Mouse (Mus musculus): ENCODE results near the gene Cabin1. TPM values are rescaled to one million over a fixed set of nuclear protein-coding genes. Genes with fewer than 3 reads are reported as not detected.

The Cabin1 gene
- polyA plus RNA-seq (2014; fragmentation: Illumina TruSeq; extraction: RNeasy Lipid Tissue Mini Kit (QIAGEN cat#74804); ENCODE audit: low replicate concordance), result 2.5 TPM

DNA sequence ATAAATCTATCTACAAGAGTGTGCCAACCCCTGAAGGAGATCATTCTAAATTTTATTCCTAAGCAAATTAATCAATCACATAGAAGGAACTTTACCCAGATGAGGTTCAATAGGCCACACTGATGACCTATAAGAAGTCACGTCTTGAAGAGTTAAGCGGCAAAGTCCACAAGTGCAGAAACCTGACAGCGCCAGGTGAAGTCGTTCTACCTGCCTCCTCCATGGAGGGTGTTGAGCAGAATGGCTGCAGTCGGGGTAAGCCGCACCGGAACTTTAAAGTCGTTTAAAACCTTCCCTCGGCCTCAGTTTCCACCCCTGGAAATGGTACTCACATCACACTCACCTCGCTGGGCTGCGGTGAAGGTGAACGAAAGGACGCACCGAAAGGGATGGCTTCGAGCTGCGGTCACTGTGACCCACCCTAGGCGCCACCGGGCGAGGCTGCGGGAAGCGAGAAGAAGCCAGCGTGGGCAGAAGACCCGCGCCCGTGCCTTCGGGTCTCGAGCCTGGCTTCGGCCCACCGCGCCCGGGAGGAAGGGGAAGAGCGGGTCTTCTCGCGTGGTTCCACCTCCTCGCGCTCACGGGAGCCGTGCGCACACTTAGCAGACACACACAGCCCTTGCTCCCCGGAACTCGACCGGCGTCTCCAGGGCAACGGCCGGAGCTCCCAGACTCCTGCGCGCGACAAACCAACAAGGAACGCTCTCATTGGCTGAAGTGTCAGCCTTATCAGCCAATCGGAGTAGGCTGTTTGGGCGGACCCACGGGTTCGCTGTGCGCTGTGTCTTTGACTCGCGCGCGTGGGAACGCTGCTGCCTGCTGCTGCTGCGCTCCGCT lies at the start of gene Cabin1:
TSS of gene Cabin1 (minus strand) at position 660 of the 837 bp plus-strand sequence.

GRCm38 (mm10) chr10:75798176-75798696 lies 34.1 kb upstream of the Cabin1 start, which contains the start of gene Gstt1:
Gene Gstt1 (minus strand): TSS chr10:75798584.

DNA sequence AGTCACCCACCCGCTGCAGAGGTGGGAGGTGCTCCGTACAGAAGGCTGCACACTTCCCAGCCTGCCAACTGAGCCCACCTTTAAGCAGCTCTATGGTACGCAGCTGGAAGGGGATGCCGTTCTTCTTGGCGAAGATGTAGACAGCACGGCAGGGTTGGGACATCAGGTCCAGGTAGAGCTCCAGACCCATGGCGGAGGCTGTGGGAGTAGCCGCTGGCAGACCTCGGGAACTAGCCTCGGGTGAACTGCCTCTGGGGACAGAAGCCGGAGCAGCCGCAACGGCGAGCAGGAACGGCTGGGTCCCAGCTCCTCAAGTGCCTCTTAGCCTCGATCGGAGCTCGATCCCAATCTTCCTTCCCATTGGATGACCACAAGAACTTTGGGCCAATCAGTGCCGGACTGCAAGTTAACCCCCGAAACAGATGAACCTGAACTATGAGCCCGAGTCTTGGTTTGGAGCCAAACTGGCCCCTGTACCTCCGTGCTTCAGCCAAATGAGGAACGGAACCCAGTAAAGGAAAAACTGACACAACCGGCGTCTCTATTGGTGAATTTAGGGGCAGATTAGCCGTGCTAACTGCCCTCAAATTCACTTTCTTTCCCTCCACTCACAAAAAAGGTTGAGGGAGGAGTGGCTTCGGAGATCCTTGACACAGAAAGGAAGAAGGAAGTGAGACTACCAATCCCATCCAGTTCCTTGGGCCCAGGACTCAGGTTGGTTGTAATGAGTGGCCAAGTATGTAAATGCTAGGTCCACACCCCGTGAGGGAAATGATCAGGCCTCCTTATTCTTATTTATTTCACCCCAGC lies 16.8 kb upstream of the Cabin1 start, which contains the start of the genes Gm20441 and Gstt3:
TSS of gene Gm20441 (minus strand) at position 186 of the 810 bp plus-strand sequence.
TSS of gene Gstt3 (minus strand) at position 646 of the 810 bp plus-strand sequence.

DNA sequence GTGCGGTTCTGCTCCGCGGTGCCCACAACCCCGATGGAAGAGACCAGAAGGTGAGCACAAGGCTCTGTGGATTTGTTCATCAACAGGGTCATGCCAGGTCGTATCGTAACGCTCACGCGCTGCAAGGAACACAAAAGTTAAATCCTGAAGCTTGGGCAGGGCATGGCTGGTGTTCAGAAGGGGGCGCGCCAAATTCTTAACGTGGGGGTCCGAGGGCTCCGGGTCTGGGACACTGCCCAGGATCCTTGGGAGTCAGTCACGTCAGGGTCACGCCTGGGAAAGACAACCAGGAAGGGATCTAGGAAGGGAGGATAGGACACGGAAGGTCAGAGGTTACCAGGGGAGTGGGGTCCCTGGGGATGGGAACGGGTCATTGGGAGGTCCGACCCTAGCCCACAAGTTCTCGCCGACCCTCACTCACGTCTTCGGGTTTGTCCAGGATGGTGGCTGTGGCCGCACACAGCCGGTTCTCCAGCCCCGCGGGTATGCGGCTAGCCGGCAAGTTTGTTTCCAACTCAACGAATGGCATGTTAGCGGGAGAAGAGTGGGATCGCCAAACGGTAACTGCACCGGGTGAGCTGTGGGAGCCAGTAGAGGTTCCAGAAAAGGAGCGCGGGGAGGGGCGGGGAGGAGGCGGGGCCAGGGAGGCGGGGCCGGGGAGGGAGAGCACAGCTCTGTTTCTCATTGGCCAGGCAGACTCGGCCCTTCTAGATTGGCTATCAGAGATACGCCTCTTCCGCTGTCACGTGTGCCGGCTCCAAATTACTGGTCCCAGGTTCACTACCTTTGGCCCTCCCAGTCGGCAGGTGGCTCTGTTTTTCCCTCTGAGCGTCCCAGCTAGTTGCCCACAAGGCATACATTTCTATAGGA lies 8.9 kb upstream of the Cabin1 start, which contains the start of gene Ddt:
TSS of gene Ddt (minus strand) at position 620 of the 870 bp plus-strand sequence.

GRCm38 (mm10) chr10:75643741-75644343 lies 120.3 kb downstream of the Cabin1 start, which contains the start of gene Susd2:
Gene Susd2 (minus strand): TSS chr10:75644008.

Other genes starting within 250 kb of the Cabin1 start
- gene Snrpd3, start 246.8 kb downstream of the Cabin1 start, polyA plus RNA-seq (2014; fragmentation: Illumina TruSeq; extraction: RNeasy Lipid Tissue Mini Kit (QIAGEN cat#74804); ENCODE audit: low replicate concordance), result 12.1 TPM
- gene Gucd1, start 246.4 kb downstream of the Cabin1 start, polyA plus RNA-seq (2014; fragmentation: Illumina TruSeq; extraction: RNeasy Lipid Tissue Mini Kit (QIAGEN cat#74804); ENCODE audit: low replicate concordance), result 17.9 TPM
- 1.9 TPM for gene Lrrc75b, start 204.0 kb downstream of the Cabin1 start, polyA plus RNA-seq (2014; fragmentation: Illumina TruSeq; extraction: RNeasy Lipid Tissue Mini Kit (QIAGEN cat#74804); ENCODE audit: low replicate concordance)
- gene Ggt1, start 202.7 kb downstream of the Cabin1 start, polyA plus RNA-seq (2014; fragmentation: Illumina TruSeq; extraction: RNeasy Lipid Tissue Mini Kit (QIAGEN cat#74804); ENCODE audit: low replicate concordance), result 22.9 TPM
- 1.2 TPM for gene Ggt5, start 175.0 kb downstream of the Cabin1 start, polyA plus RNA-seq (2014; fragmentation: Illumina TruSeq; extraction: RNeasy Lipid Tissue Mini Kit (QIAGEN cat#74804); ENCODE audit: low replicate concordance)
- gene Susd2, start 120.3 kb downstream of the Cabin1 start, polyA plus RNA-seq (2014; fragmentation: Illumina TruSeq; extraction: RNeasy Lipid Tissue Mini Kit (QIAGEN cat#74804); ENCODE audit: low replicate concordance), result 3.5 TPM
- gene Ddt, start 9.1 kb upstream of the Cabin1 start, polyA plus RNA-seq (2014; fragmentation: Illumina TruSeq; extraction: RNeasy Lipid Tissue Mini Kit (QIAGEN cat#74804); ENCODE audit: low replicate concordance), result 2.4 TPM
- gene Gm20441, start 16.6 kb upstream of the Cabin1 start, polyA plus RNA-seq (2014; fragmentation: Illumina TruSeq; extraction: RNeasy Lipid Tissue Mini Kit (QIAGEN cat#74804); ENCODE audit: low replicate concordance), result not detected
- 36.7 TPM for gene Gstt3, start 17.1 kb upstream of the Cabin1 start, polyA plus RNA-seq (2014; fragmentation: Illumina TruSeq; extraction: RNeasy Lipid Tissue Mini Kit (QIAGEN cat#74804); ENCODE audit: low replicate concordance)
- gene Gstt1, start 34.2 kb upstream of the Cabin1 start, polyA plus RNA-seq (2014; fragmentation: Illumina TruSeq; extraction: RNeasy Lipid Tissue Mini Kit (QIAGEN cat#74804); ENCODE audit: low replicate concordance), result 10.8 TPM
- not detected for gene Gstt4, start 58.2 kb upstream of the Cabin1 start, polyA plus RNA-seq (2014; fragmentation: Illumina TruSeq; extraction: RNeasy Lipid Tissue Mini Kit (QIAGEN cat#74804); ENCODE audit: low replicate concordance)
- gene Gstt2, start 73.1 kb upstream of the Cabin1 start, polyA plus RNA-seq (2014; fragmentation: Illumina TruSeq; extraction: RNeasy Lipid Tissue Mini Kit (QIAGEN cat#74804); ENCODE audit: low replicate concordance), result 5.7 TPM
- gene Mif, start 95.9 kb upstream of the Cabin1 start, polyA plus RNA-seq (2014; fragmentation: Illumina TruSeq; extraction: RNeasy Lipid Tissue Mini Kit (QIAGEN cat#74804); ENCODE audit: low replicate concordance), result not detected
- gene Derl3, start 129.1 kb upstream of the Cabin1 start, polyA plus RNA-seq (2014; fragmentation: Illumina TruSeq; extraction: RNeasy Lipid Tissue Mini Kit (QIAGEN cat#74804); ENCODE audit: low replicate concordance), result not detected
- 7.2 TPM for gene Smarcb1, start 157.3 kb upstream of the Cabin1 start, polyA plus RNA-seq (2014; fragmentation: Illumina TruSeq; extraction: RNeasy Lipid Tissue Mini Kit (QIAGEN cat#74804); ENCODE audit: low replicate concordance)
- gene Chchd10, start 168.8 kb upstream of the Cabin1 start, polyA plus RNA-seq (2014; fragmentation: Illumina TruSeq; extraction: RNeasy Lipid Tissue Mini Kit (QIAGEN cat#74804); ENCODE audit: low replicate concordance), result 23.9 TPM
- gene Mmp11, start 172.2 kb upstream of the Cabin1 start, polyA plus RNA-seq (2014; fragmentation: Illumina TruSeq; extraction: RNeasy Lipid Tissue Mini Kit (QIAGEN cat#74804); ENCODE audit: low replicate concordance), result not detected
- not detected for gene Gm867, start 176.3 kb upstream of the Cabin1 start, polyA plus RNA-seq (2014; fragmentation: Illumina TruSeq; extraction: RNeasy Lipid Tissue Mini Kit (QIAGEN cat#74804); ENCODE audit: low replicate concordance)
- not detected for gene Vpreb3, start 178.7 kb upstream of the Cabin1 start, polyA plus RNA-seq (2014; fragmentation: Illumina TruSeq; extraction: RNeasy Lipid Tissue Mini Kit (QIAGEN cat#74804); ENCODE audit: low replicate concordance)
- gene Gm5134, start 190.2 kb upstream of the Cabin1 start, polyA plus RNA-seq (2014; fragmentation: Illumina TruSeq; extraction: RNeasy Lipid Tissue Mini Kit (QIAGEN cat#74804); ENCODE audit: low replicate concordance), result not detected